Mouse (Mus musculus) natural killer cell, adult 2 months (primary cell): ENCODE data around the gene Psmc3ip.

ENCODE experiments used
- DNase-seq, 2 experiments: peaks; one replicate each; pipeline ENCODE4 v3.0.0; 2022; ENCODE audit warnings: low spot score in 2 of 2

Psmc3ip gene

GRCm38 (mm10) chr11:101079746-101080145 is 15.5 kb downstream of the Psmc3ip start:
- DNase-seq = no peak

- DNase-seq = no peak
Measured at GRCm38 (mm10) chr11:101078121-101078520, 17.1 kb downstream of the Psmc3ip start, which contains the start of gene Hsd17b1. Hsd17b1 (plus strand) TSS chr11:101078411.

GRCm38 (mm10) chr11:101071810-101072428 is 23.3 kb downstream of the Psmc3ip start:
- no peak for DNase-seq

- DNase-seq = no peak
Measured at GRCm38 (mm10) chr11:101070987-101071386, 24.2 kb downstream of the Psmc3ip start.

GRCm38 (mm10) chr11:101070189-101070527 is 25.1 kb downstream of the Psmc3ip start:
- DNase-seq = no peak

GRCm38 (mm10) chr11:101069391-101070188 is 25.6 kb downstream of the Psmc3ip start, which contains the start of gene Naglu:
Naglu (plus strand) TSS chr11:101070012.
- DNase-seq = peak; percentile 91 to 95

- peak; percentile 66 to 83 for DNase-seq
Measured at GRCm38 (mm10) chr11:101066549-101067412, 28.5 kb downstream of the Psmc3ip start.

GRCm38 (mm10) chr11:101065002-101065401 is 30.2 kb downstream of the Psmc3ip start:
- DNase-seq = no peak

GRCm38 (mm10) chr11:101064462-101064861 is 30.8 kb downstream of the Psmc3ip start:
- no peak for DNase-seq

- DNase-seq = peak; percentile 65 to 68
Measured at GRCm38 (mm10) chr11:101063676-101064327, 31.4 kb downstream of the Psmc3ip start.

- no peak for DNase-seq
Measured at GRCm38 (mm10) chr11:101062971-101063675, 32.1 kb downstream of the Psmc3ip start.

GRCm38 (mm10) chr11:101062165-101062884 is 32.9 kb downstream of the Psmc3ip start:
- DNase-seq = no peak

GRCm38 (mm10) chr11:101061049-101061448 is 34.2 kb downstream of the Psmc3ip start:
- DNase-seq = no peak

- DNase-seq = no peak
Measured at GRCm38 (mm10) chr11:101060126-101060525, 35.1 kb downstream of the Psmc3ip start.

- DNase-seq = no peak
Measured at GRCm38 (mm10) chr11:101059473-101059872, 35.8 kb downstream of the Psmc3ip start.

- DNase-seq = no peak
Measured at GRCm38 (mm10) chr11:101058726-101059125, 36.5 kb downstream of the Psmc3ip start.

- peak; percentile 79 to 86 for DNase-seq
Measured at GRCm38 (mm10) chr11:101057860-101058259, 37.4 kb downstream of the Psmc3ip start.

GRCm38 (mm10) chr11:101056885-101057284 is 38.4 kb downstream of the Psmc3ip start:
- no peak for DNase-seq

GRCm38 (mm10) chr11:101055418-101055817 is 39.8 kb downstream of the Psmc3ip start:
- no peak for DNase-seq

GRCm38 (mm10) chr11:101053974-101054373 is 41.3 kb downstream of the Psmc3ip start:
- no peak for DNase-seq
